Mouse (Mus musculus) kidney, adult 10 weeks (tissue): ENCODE results near the gene Cyb5r3. TPM values are rescaled to one million over a fixed set of nuclear protein-coding genes. Genes with fewer than 3 reads are reported as not detected.

Source experiments
- polyA plus RNA-seq: library from polyadenylated mRNA; stranded (reverse); fragments of 350-450 nt; fragmentation: Illumina TruSeq; extraction: RNeasy Lipid Tissue Mini Kit (QIAGEN cat#74804); gene quantifications from one replicate; pipeline ENCODE4 v1.2.3, GENCODE M21; 2014; ENCODE audit warnings: low read depth, low replicate concordance

The Cyb5r3 gene
- 23.2 TPM for polyA plus RNA-seq

GRCm38 (mm10) chr15:83172492-83173429, at the start of gene Cyb5r3:
TSS of gene Cyb5r3 (minus strand) at chr15:83172592.

GRCm38 (mm10) chr15:83149196-83150072, 23.0 kb downstream of the Cyb5r3 start, which contains the start of gene Poldip3:
TSS of gene Poldip3 (minus strand) at chr15:83149384.

GRCm38 (mm10) chr15:83122566-83123145, 49.7 kb downstream of the Cyb5r3 start, which contains the start of gene Rrp7a:
TSS of gene Rrp7a (minus strand) at chr15:83122801.

Other genes with a start within 250 kb of the Cyb5r3 start
- 12.5 TPM for gene Tcf20, start 184.7 kb downstream of the Cyb5r3 start, polyA plus RNA-seq
- gene Nfam1, start 139.3 kb downstream of the Cyb5r3 start, polyA plus RNA-seq = 0.20 TPM
- gene Serhl, start 83.1 kb downstream of the Cyb5r3 start, polyA plus RNA-seq = 4.4 TPM
- gene Rrp7a, start 49.8 kb downstream of the Cyb5r3 start, polyA plus RNA-seq = 0.40 TPM
- gene Poldip3, start 23.2 kb downstream of the Cyb5r3 start, polyA plus RNA-seq = 9.7 TPM
- 2.5 TPM for gene A4galt, start 79.2 kb upstream of the Cyb5r3 start, polyA plus RNA-seq
- gene Arfgap3, start 177.7 kb upstream of the Cyb5r3 start, polyA plus RNA-seq = 11.6 TPM